Mouse (Mus musculus) subcutaneous adipose tissue, adult 2 months (tissue): ENCODE data around the gene Ppil2. TPM values are rescaled to one million over a fixed set of nuclear protein-coding genes. Genes with fewer than 3 reads are reported as not detected.

Experiments
- polyA plus RNA-seq: library from polyadenylated mRNA; depleted of rRNA; stranded (reverse); fragments of >200 nt; gene quantifications from 2 replicates; pipeline ENCODE4 v1.2.3, GENCODE M21; 2012; ENCODE audit warnings: low replicate concordance; rRNA removed

Ppil2 gene
- 85.9 and 113 TPM in 2 replicates for polyA plus RNA-seq

GRCm38 (mm10) chr16:17110771-17111743 is at the start of gene Ppil2:
TSS of gene Ppil2 (minus strand) at chr16:17111257.

DNA sequence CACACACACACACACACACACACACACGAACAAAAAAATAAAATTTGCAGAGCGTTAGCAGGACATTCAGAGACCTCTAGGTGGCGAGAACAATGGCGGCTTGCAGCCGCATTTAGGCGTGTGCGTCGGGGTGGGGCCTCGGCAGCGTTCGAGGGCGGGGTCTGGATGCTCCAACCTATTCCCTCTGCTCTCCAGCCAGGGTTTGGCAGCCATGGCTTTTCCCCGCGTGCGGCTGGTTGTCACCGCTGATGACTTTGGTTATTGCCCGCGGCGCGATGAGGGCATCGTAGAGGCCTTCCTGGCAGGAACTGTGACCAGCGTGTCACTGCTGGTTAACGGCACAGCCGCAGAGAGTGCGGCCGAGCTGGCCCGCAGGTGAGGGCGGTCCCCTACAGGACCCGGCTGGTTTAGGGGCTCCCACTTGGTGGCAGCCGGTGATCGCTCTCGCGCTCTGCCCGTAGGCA is 35.7 kb upstream of the Ppil2 start, which contains the start of gene Ccdc116:
Ccdc116 (minus strand) TSS at position 458 of the 464 bp plus-strand sequence.

DNA sequence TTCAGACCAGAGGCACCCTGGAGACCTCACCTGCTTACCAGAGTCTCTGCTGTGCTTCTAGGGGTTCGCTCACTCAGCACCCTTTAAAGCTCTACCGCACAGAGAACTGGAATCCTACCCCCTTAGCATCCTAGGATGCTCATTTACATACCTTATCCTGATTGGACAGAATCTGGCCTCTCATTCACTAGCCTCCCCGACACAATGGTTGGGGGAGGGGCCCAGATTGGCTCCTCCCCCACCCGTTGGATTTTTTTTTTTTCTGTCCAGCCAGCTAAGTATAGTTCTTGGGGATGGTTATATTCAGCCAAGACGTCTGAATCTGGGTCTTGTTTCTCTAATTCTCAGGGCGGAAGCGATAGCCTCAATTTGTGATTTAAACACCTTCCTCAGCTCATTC is 33.3 kb upstream of the Ppil2 start, which contains the start of gene Ydjc:
Ydjc (plus strand) TSS at position 283 of the 400 bp plus-strand sequence.

GRCm38 (mm10) chr16:17132089-17132905 is 21.2 kb upstream of the Ppil2 start, which contains the start of gene Sdf2l1:
TSS of gene Sdf2l1 (minus strand) at chr16:17132383.

GRCm38 (mm10) chr16:17124871-17125520 is 13.9 kb upstream of the Ppil2 start, which contains the start of gene 2610318N02Rik:
TSS of gene 2610318N02Rik (minus strand) at chr16:17125167.

GRCm38 (mm10) chr16:17069511-17070443 is 41.3 kb downstream of the Ppil2 start, which contains the start of gene Ypel1:
TSS of gene Ypel1 (plus strand) at chr16:17069696.

Other genes starting within 250 kb of the Ppil2 start
- not detected in 2 replicates for gene Igll1, start 247.3 kb downstream of the Ppil2 start, polyA plus RNA-seq
- gene Top3b, start 240.5 kb downstream of the Ppil2 start, polyA plus RNA-seq, result 74.7 and 103 TPM in 2 replicates
- gene Vpreb1, start 240.4 kb downstream of the Ppil2 start, polyA plus RNA-seq, result 2.5 and 7.1 TPM in 2 replicates
- gene Ppm1f, start 214.8 kb downstream of the Ppil2 start, polyA plus RNA-seq, result 31.5 and 37.5 TPM in 2 replicates
- gene Mapk1, start 127.9 kb downstream of the Ppil2 start, polyA plus RNA-seq, result 82.0 and 108 TPM in 2 replicates
- gene Ypel1, start 41.6 kb downstream of the Ppil2 start, polyA plus RNA-seq, result 3.7 and 3.9 TPM in 2 replicates
- gene 2610318N02Rik, start 13.9 kb upstream of the Ppil2 start, polyA plus RNA-seq, result 0.30 and 2.3 TPM in 2 replicates
- 19.6 and 41.8 TPM in 2 replicates for gene Sdf2l1, start 21.1 kb upstream of the Ppil2 start, polyA plus RNA-seq
- 1.7 and 16.6 TPM in 2 replicates for gene Ydjc, start 33.4 kb upstream of the Ppil2 start, polyA plus RNA-seq
- gene Ccdc116, start 36.0 kb upstream of the Ppil2 start, polyA plus RNA-seq, result 0.33 and 1.3 TPM in 2 replicates
- gene Ube2l3, start 91.4 kb upstream of the Ppil2 start, polyA plus RNA-seq, result 65.1 and 66.8 TPM in 2 replicates
- 0.03 TPM in 1 of 2 replicates, not detected in the other for gene Rimbp3, start 97.3 kb upstream of the Ppil2 start, polyA plus RNA-seq
- gene Hic2, start 122.3 kb upstream of the Ppil2 start, polyA plus RNA-seq, result 1.8 and 3.8 TPM in 2 replicates
- 4.8 and 9.6 TPM in 2 replicates for gene Tmem191c, start 164.8 kb upstream of the Ppil2 start, polyA plus RNA-seq
- gene Serpind1, start 220.1 kb upstream of the Ppil2 start, polyA plus RNA-seq, result 0.24 and 0.80 TPM in 2 replicates